Mouse (Mus musculus) macrophage (primary cell): ENCODE results near the gene Olfr239. TPM values are rescaled to one million over a fixed set of nuclear protein-coding genes. Genes with fewer than 3 reads are reported as not detected.
"Not testable (repeated sequence)": the region's sequence is repeated elsewhere in the genome, so short reads cannot be mapped to it uniquely, and the experiment has no call there.

ENCODE experiments used
- H3K27ac ChIP-seq: fragments of 350-480 bp; formaldehyde crosslinking; 2 replicates; pipeline ENCODE4 v1.9.0; 2021
- H3K36me3 ChIP-seq: fragments of 350-480 bp; formaldehyde crosslinking; 2 replicates; pipeline ENCODE4 v1.9.0; 2021; ENCODE audit errors: inconsistent target
- H3K4me3 ChIP-seq: fragments of 350-480 bp; formaldehyde crosslinking; 2 replicates; pipeline ENCODE4 v1.9.0; 2021; ENCODE audit errors: inconsistent target
- H3K79me2 ChIP-seq: fragments of 350-480 bp; formaldehyde crosslinking; 2 replicates; pipeline ENCODE4 v1.9.0; 2021; ENCODE audit errors: inconsistent target
- WGBS: methylation state at CpG from one replicate; pipeline ENCODE4 v1.1.7; 2026; ENCODE audit warnings: inconsistent platforms; ENCODE audit not compliant: missing documents; 5-methylcytosine and 5-hydroxymethylcytosine counted together
- polyA plus RNA-seq: library from polyadenylated mRNA; stranded (reverse); fragments of 250-400 nt; gene quantifications from 3 replicates; pipeline ENCODE4 v1.2.4, GENCODE M21; 2018; ENCODE audit warnings: inconsistent platforms
- total RNA-seq, 78 experiments: library from RNA; depleted of rRNA; stranded (reverse); fragments of 250-400 nt; gene quantifications; 1 replicate in 9 of 78; 2 replicates in 24 of 78; 3 replicates in 43 of 78; 4 replicates in 2 of 78; pipeline ENCODE4 v1.2.4; 2018; ENCODE audit warnings: inconsistent platforms in 56 of 78

The Olfr239 gene
- not detected for total RNA-seq (2018; cell fraction: chromatin; rRNA removed)
- total RNA-seq (2018; cell fraction: cytosol; rRNA removed), result not detected
- total RNA-seq (2018; cell fraction: nucleus; rRNA removed), result not detected
- not detected in 3 replicates for polyA plus RNA-seq

DNA sequence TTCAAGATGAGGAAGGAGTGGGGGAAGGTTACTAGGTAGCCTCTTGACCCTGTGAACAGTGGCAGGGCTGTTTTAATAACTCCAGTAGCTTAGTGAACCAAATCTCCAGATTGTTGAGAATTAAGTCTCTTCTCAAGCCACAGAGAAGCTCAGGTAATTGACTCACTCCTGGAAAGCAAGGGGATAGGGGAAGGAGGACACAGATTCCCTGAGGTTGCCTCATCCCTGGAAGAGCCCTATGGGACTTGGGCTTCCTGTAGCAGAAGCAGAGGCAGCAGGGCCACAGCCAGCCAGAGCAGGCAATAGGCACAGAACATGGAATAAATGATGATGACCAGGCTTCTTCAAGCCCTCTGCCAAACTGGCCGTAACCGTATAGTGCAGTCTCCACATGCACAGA lies at the start of gene Olfr239:
Gene Olfr239 (plus strand): TSS at position 301 of the 400 bp plus-strand sequence.
- H3K36me3 ChIP-seq, H3K79me2 ChIP-seq, H3K4me3 ChIP-seq, H3K27ac ChIP-seq: not testable (repeated sequence)
- WGBS, result no CpG with 5 or more reads among the region's 2 CpGs

DNA sequence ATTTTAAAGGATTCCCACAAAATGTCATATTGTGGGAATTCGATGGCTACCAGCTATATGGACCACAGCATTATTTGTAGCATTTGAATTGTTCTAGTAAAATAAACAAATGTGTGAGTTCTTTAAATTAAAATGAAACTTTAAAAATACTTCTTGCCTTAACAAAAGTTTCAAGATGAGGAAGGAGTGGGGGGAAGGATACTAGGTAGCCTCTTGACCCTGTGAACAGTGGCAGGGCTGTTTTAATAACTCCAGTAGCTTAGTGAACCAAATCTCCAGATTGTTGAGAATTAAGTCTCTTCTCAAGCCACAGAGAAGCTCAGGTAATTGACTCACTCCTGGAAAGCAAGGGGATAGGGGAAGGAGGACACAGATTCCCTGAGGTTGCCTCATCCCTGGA lies 23.0 kb upstream of the Olfr239 start, which contains the start of gene Olfr55:
Gene Olfr55 (plus strand): TSS at position 301 of the 400 bp plus-strand sequence.
- H3K27ac ChIP-seq, H3K79me2 ChIP-seq, H3K4me3 ChIP-seq, H3K36me3 ChIP-seq: not testable (repeated sequence)
- WGBS, result 100% methylated on average over 1 of the region's 1 CpGs

DNA sequence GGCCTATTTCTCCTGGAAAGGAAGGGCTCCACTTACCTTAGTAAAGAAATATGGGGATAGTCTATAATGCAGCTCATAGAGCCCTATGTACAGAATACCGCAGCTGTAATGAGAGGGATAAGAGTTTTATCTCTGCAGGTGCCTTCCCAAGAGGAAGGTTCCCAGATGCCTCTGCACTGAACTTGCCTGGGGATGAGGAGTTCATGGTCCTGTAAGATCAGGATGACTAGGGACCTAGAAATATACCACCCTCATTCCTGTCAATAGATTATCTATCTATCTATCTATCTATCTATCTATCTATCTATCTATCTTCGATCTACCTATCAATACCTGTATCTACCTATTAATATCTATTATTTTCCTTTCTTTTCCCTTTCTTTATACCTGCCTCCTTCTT lies 30.5 kb downstream of the Olfr239 start, which contains the start of gene Olfr1564:
Gene Olfr1564 (minus strand): TSS at position 101 of the 400 bp plus-strand sequence.
- H3K36me3 ChIP-seq, result no peaks in the 10 kb centered on the region
- no peak within 1 kb of the TSS for H3K4me3 ChIP-seq
- 91% methylated on average over 2 of the region's 2 CpGs for WGBS

DNA sequence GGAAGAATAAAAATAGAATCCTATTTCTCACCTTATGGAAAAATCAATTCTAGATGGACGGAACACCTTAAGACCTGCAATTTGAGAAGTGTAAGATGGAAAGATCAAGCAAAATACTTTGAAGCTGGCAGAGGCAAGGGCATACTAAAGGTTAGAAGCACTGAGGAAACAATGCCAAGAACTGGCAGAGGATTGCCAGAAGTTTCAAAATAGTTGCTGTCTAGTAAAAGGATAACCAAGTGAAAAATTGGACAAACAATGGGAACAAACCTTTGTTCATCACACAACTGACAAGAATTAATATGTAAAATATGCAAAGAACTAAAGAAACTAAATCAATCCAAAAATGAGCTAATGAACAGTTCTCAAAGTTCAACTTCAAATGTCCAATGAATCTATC lies 45.5 kb downstream of the Olfr239 start:
- not testable (repeated sequence) for H3K27ac ChIP-seq, H3K36me3 ChIP-seq, H3K79me2 ChIP-seq, H3K4me3 ChIP-seq
- WGBS, result 90% methylated on average over 1 of the region's 1 CpGs

More for the DNA sequence above, 30.5 kb downstream of the Olfr239 start, which contains the start of gene Olfr1564:
- Histone ChIP-seq H3K27ac (no peak within 1 kb of the TSS), H3K79me2 (no peaks in the 10 kb centered on the region)

Other genes starting within 250 kb of the Olfr239 start
- gene Cyp4f13, start 243.9 kb upstream of the Olfr239 start, polyA plus RNA-seq, result 18.9 to 23.1 TPM (median 21.1 TPM) in 3 replicates
- gene Zfp472, start 225.5 kb upstream of the Olfr239 start, polyA plus RNA-seq, result 5.8 to 7.5 TPM (median 6.6 TPM) in 3 replicates
- gene Zfp952, start 198.2 kb upstream of the Olfr239 start, polyA plus RNA-seq, result 6.6 to 9.1 TPM (median 7.2 TPM) in 3 replicates
- gene Zfp763, start 157.9 kb upstream of the Olfr239 start, polyA plus RNA-seq, result 1.9 to 3.2 TPM (median 3.1 TPM) in 3 replicates
- not detected in 3 replicates for gene 4921501E09Rik, start 123.2 kb upstream of the Olfr239 start, polyA plus RNA-seq
- 3.5 to 4.6 TPM (median 4.3 TPM) in 3 replicates for gene Zfp563, start 102.0 kb upstream of the Olfr239 start, polyA plus RNA-seq
- gene Morc2b, start 51.6 kb upstream of the Olfr239 start, polyA plus RNA-seq, result not detected in 3 replicates
- not detected in 3 replicates for gene Olfr55, start 22.9 kb upstream of the Olfr239 start, polyA plus RNA-seq
- gene Olfr1564, start 30.4 kb downstream of the Olfr239 start, polyA plus RNA-seq, result not detected in 3 replicates
- 5.4 to 7.3 TPM (median 5.6 TPM) in 3 replicates for gene Zfp955a, start 63.8 kb downstream of the Olfr239 start, polyA plus RNA-seq
- gene Olfr63, start 73.4 kb downstream of the Olfr239 start, polyA plus RNA-seq, result not detected in 3 replicates
- 2.9 to 3.9 TPM (median 3.5 TPM) in 3 replicates for gene Zfp955b, start 98.2 kb downstream of the Olfr239 start, polyA plus RNA-seq
- gene Zfp81, start 167.6 kb downstream of the Olfr239 start, polyA plus RNA-seq, result 3.4 to 5.2 TPM (median 5.1 TPM) in 3 replicates
- 3.2 to 4.0 TPM (median 3.5 TPM) in 3 replicates for gene Zfp101, start 203.3 kb downstream of the Olfr239 start, polyA plus RNA-seq
- not detected in 3 replicates for gene Actl9, start 241.6 kb downstream of the Olfr239 start, polyA plus RNA-seq